Mouse (Mus musculus) embryo, embryonic 11 days (tissue): ENCODE data around the gene Ifit3b.
"Not testable (repeated sequence)": the region's sequence is repeated elsewhere in the genome, so short reads cannot be mapped to it uniquely, and the experiment has no call there.

ENCODE experiments used
- DNase-seq: peaks from one replicate; pipeline ENCODE4 v3.0.0-alpha.2; 2015

The Ifit3b gene

GRCm38 (mm10) chr19:34610118-34610517 lies 2.3 kb downstream of the Ifit3b start:
- DNase-seq, result not testable (repeated sequence)

- DNase-seq, result not testable (repeated sequence)
Observed at GRCm38 (mm10) chr19:34612243-34613001, 4.7 kb downstream of the Ifit3b start.

- no peak for DNase-seq
Observed at GRCm38 (mm10) chr19:34620871-34621270, 13.1 kb downstream of the Ifit3b start.

GRCm38 (mm10) chr19:34623781-34624180 lies 16.0 kb downstream of the Ifit3b start:
- DNase-seq, result no peak

GRCm38 (mm10) chr19:34624663-34625062 lies 16.9 kb downstream of the Ifit3b start:
- no peak for DNase-seq

GRCm38 (mm10) chr19:34627496-34627895 lies 19.7 kb downstream of the Ifit3b start:
- no peak for DNase-seq

GRCm38 (mm10) chr19:34631487-34631886 lies 23.7 kb downstream of the Ifit3b start:
- DNase-seq, result no peak

- DNase-seq, result no peak
Observed at GRCm38 (mm10) chr19:34633484-34633883, 25.7 kb downstream of the Ifit3b start.

GRCm38 (mm10) chr19:34636933-34637557 lies 29.3 kb downstream of the Ifit3b start:
- DNase-seq, result peak; percentile 71

- peak; percentile 7 for DNase-seq
Observed at GRCm38 (mm10) chr19:34640623-34641022, 32.9 kb downstream of the Ifit3b start, which contains the start of the genes Ifit1bl2 and Ifit1. Gene Ifit1bl2, minus strand, starts transcription at chr19:34640743. Gene Ifit1, plus strand, starts transcription at chr19:34640871.

- no peak for DNase-seq
Observed at GRCm38 (mm10) chr19:34642616-34643015, 34.8 kb downstream of the Ifit3b start.

GRCm38 (mm10) chr19:34647630-34648029 lies 39.9 kb downstream of the Ifit3b start:
- DNase-seq, result not testable (repeated sequence)

- no peak for DNase-seq
Observed at GRCm38 (mm10) chr19:34650276-34650675, 42.5 kb downstream of the Ifit3b start.

- DNase-seq, result no peak
Observed at GRCm38 (mm10) chr19:34650997-34651396, 43.2 kb downstream of the Ifit3b start.

- DNase-seq, result no peak
Observed at GRCm38 (mm10) chr19:34655227-34655805, 47.5 kb downstream of the Ifit3b start.

- DNase-seq, result peak; percentile 16
Observed at GRCm38 (mm10) chr19:34656511-34657298, 48.9 kb downstream of the Ifit3b start.

GRCm38 (mm10) chr19:34662067-34662507 lies 54.3 kb downstream of the Ifit3b start:
- DNase-seq, result peak; percentile 86

GRCm38 (mm10) chr19:34662740-34663139 lies 55.0 kb downstream of the Ifit3b start:
- no peak for DNase-seq
